ENCODE assay signal across 35 mouse cellular contexts in the genomic region with DNA sequence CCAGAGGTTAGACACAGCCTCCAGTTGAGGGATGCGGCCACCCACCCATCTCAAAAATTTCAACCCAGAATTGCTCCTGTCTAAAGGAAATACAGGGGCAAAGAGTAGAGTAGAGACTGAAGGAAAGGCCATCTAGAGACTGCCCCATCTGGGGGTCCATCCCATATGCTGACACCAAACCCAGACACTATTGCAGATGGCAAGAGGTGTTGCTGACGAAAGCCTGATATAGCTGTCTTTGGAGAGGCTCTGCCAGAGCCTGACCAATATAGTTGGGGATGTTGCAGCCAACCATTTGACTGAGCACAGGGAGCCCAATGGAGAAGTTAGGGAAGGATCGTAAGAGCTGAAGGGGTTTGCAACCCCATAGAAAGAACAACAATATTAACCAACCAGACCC.
"Had no signal": no experiment of that assay in that cellular context is flagged by ENCODE, and none has a peak within 500 bp of the region (broad histone marks: within the 10 kb centered on the region; RNA-seq: fewer than 3 reads in every experiment).

No protein-coding gene starts in this region.

- H3K9ac ChIP-seq: heart, embryonic 12.5 days; heart, embryonic 13.5 days; heart, embryonic 15.5 days; hindbrain, embryonic 12.5 days; hindbrain, embryonic 13.5 days; hindbrain, embryonic 14.5 days; hindbrain, embryonic 15.5 days; intestine, embryonic 15.5 days; kidney, embryonic 15.5 days had no signal

- H3K4me1 ChIP-seq: heart, embryonic 10.5 days; heart, embryonic 12.5 days; heart, embryonic 13.5 days; heart, embryonic 15.5 days; hindbrain, embryonic 10.5 days; hindbrain, embryonic 12.5 days; hindbrain, embryonic 13.5 days; hindbrain, embryonic 15.5 days; intestine, embryonic 15.5 days; kidney, embryonic 15.5 days had no signal

- H3K4me3 ChIP-seq: heart, embryonic 10.5 days; heart, embryonic 12.5 days; heart, embryonic 13.5 days; heart, embryonic 15.5 days; hindbrain, embryonic 10.5 days; hindbrain, embryonic 12.5 days; hindbrain, embryonic 13.5 days; hindbrain, embryonic 15.5 days; intestine, embryonic 15.5 days; kidney, embryonic 15.5 days; layer of hippocampus, adult 2 months had no signal

- H3K36me3 ChIP-seq: heart, embryonic 10.5 days; heart, embryonic 12.5 days; heart, embryonic 13.5 days; heart, embryonic 15.5 days; hindbrain, embryonic 10.5 days; hindbrain, embryonic 12.5 days; hindbrain, embryonic 13.5 days; hindbrain, embryonic 15.5 days; intestine, embryonic 15.5 days; kidney, embryonic 15.5 days had no signal

- ATAC-seq: hindbrain, embryonic 16.5 days; hindbrain, postnatal 0 days; inflammation-experienced regulatory T-cells, adult 6 months; intestine, embryonic 15.5 days; intestine, embryonic 16.5 days; intestine, postnatal 0 days had no signal

- DNase-seq: heart, postnatal 10 days; heart, postnatal 14 days; heart, postnatal 36 days; heart, postnatal 4 days; kidney, adult 11 months; kidney, adult 18-20 months; kidney, adult 2 months; kidney, adult 8-10 months; kidney, adult 9 months; kidney, postnatal 10 days; kidney, postnatal 14 days; kidney, postnatal 25 days; kidney, postnatal 36 days; kidney, postnatal 4 days; layer of hippocampus, adult 9-11 months; layer of hippocampus, postnatal 36 days had no signal

- H3K27me3 ChIP-seq: heart, embryonic 12.5 days; heart, embryonic 13.5 days; heart, embryonic 15.5 days; hindbrain, embryonic 12.5 days; hindbrain, embryonic 13.5 days; hindbrain, embryonic 15.5 days; intestine, embryonic 15.5 days; kidney, embryonic 15.5 days had no signal

- H3K9me3 ChIP-seq: heart, embryonic 10.5 days; heart, embryonic 12.5 days; heart, embryonic 13.5 days; heart, embryonic 15.5 days; hindbrain, embryonic 10.5 days; hindbrain, embryonic 12.5 days; hindbrain, embryonic 13.5 days; hindbrain, embryonic 15.5 days; intestine, embryonic 15.5 days; kidney, embryonic 15.5 days had no signal

- H3K4me2 ChIP-seq: heart, embryonic 11.5 days; heart, embryonic 12.5 days; heart, embryonic 13.5 days; heart, embryonic 15.5 days; hindbrain, embryonic 12.5 days; hindbrain, embryonic 13.5 days; hindbrain, embryonic 14.5 days; hindbrain, embryonic 15.5 days; intestine, embryonic 15.5 days; kidney, embryonic 15.5 days had no signal

- H3K27ac ChIP-seq: heart, embryonic 10.5 days; heart, embryonic 13.5 days; heart, embryonic 15.5 days; hindbrain, embryonic 10.5 days; hindbrain, embryonic 12.5 days; hindbrain, embryonic 13.5 days; hindbrain, embryonic 14.5 days; hindbrain, embryonic 15.5 days; hindbrain, postnatal 0 days; intestine, embryonic 15.5 days; kidney, embryonic 15.5 days; kidney, postnatal 0 days; layer of hippocampus, adult 2 months had no signal
